Comparison of ENCODE assay signal across 14 mouse cellular contexts in genomic region chr6:123657040-123657439, GRCm38 (mm10). TPM values are rescaled to one million over a fixed set of nuclear protein-coding genes. Genes with fewer than 3 reads are reported as not detected.
DNase-seq lines count a peak whose midpoint lies in the region; ATAC-seq and TF ChIP-seq lines count a peak whose summit lies in the region.
"Had no signal": no experiment of that assay in that cellular context is flagged by ENCODE, and none has a peak within 500 bp of the region (broad histone marks: within the 10 kb centered on the region; RNA-seq: fewer than 3 reads in every experiment).

No protein-coding gene starts in this region.

- no peak overlapping the region for H3K9ac ChIP-seq in liver, embryonic 14.5 days (replicated peaks)
- H3K9ac ChIP-seq: embryonic facial prominence, embryonic 12.5 days; hindbrain, embryonic 15.5 days; midbrain, embryonic 12.5 days had no signal

- no peak overlapping the region for H3K27ac ChIP-seq in gastrocnemius, adult 2 months
- no peak overlapping the region for H3K27ac ChIP-seq in liver, embryonic 14.5 days
- H3K27ac ChIP-seq: embryonic facial prominence, embryonic 12.5 days; hindbrain, embryonic 15.5 days; midbrain, embryonic 12.5 days had no signal

- no peaks in the 10 kb centered on the region for H3K36me3 ChIP-seq in liver, embryonic 14.5 days (replicated peaks; ENCODE audit: control insufficient read depth, insufficient read depth, low read depth)
- H3K36me3 ChIP-seq: embryonic facial prominence, embryonic 12.5 days; hindbrain, embryonic 15.5 days; midbrain, embryonic 12.5 days had no signal

- no peak for TF ChIP-seq EP300 in liver, embryonic 14.5 days (IDR thresholded peaks at IDR 0.05; ENCODE audit: low read depth)

- ATAC-seq in liver, embryonic 14.5 days (ENCODE audit: insufficient read depth) = peak; percentile 35; the same call in 1 of the 2 replicates

- no peaks in the 10 kb centered on the region for H3K27me3 ChIP-seq in liver, embryonic 14.5 days (ENCODE audit: control insufficient read depth, insufficient read depth, low read length)
- H3K27me3 ChIP-seq: embryonic facial prominence, embryonic 12.5 days; hindbrain, embryonic 15.5 days; midbrain, embryonic 12.5 days had no signal

- no peak overlapping the region for H3K4me3 ChIP-seq in gastrocnemius, adult 2 months
- no peak overlapping the region for H3K4me3 ChIP-seq in liver, embryonic 14.5 days (ENCODE audit: insufficient read depth in 1 of 2, low read depth in 2 of 2, low read length in 2 of 2)
- H3K4me3 ChIP-seq: embryonic facial prominence, embryonic 12.5 days; hindbrain, embryonic 15.5 days; midbrain, embryonic 12.5 days had no signal

- H3K4me1 ChIP-seq in liver, embryonic 14.5 days (replicated peaks; ENCODE audit: control insufficient read depth in 2 of 2, insufficient read depth in 2 of 2, low read length in 1 of 2) = no peaks in the 10 kb centered on the region
- H3K4me1 ChIP-seq: embryonic facial prominence, embryonic 12.5 days; hindbrain, embryonic 15.5 days; midbrain, embryonic 12.5 days had no signal

- DNase-seq in gastrocnemius, adult 2 months = no peak
- DNase-seq in gastrocnemius, postnatal 10 days = no peak
- peak; percentile 7 for DNase-seq in left cerebral cortex, adult 11 months (ENCODE audit: low spot score)
- no peak for DNase-seq in left cerebral cortex, postnatal 4 days
- peak; percentile 56 for DNase-seq in ZHBTc4 (ENCODE audit: low read depth, low spot score)
- DNase-seq in liver, embryonic 14.5 days (ENCODE audit: low read depth in 3 of 3, low spot score in 3 of 3) = no peak
- no peak for DNase-seq in adrenal gland, postnatal 10 days
- no peak for DNase-seq in adrenal gland, postnatal 36 days
- DNase-seq: adrenal gland, adult 8-10 months had no signal

- no peak overlapping the region for H3K4me2 ChIP-seq in liver, embryonic 14.5 days (ENCODE audit: low read depth)
- H3K4me2 ChIP-seq: embryonic facial prominence, embryonic 12.5 days; hindbrain, embryonic 15.5 days; midbrain, embryonic 12.5 days had no signal

- 17% methylated on average over 6 of the region's 6 CpGs for WGBS in liver, embryonic 14.5 days (ENCODE audit: insufficient replicate concordance)

- TF ChIP-seq CTCF in gastrocnemius, adult 2 months (IDR thresholded peaks at IDR 0.05) = peak; percentile 24; the same call in 1 of the 2 replicates
- peak; percentile 38; the same call in 1 of the 2 replicates for TF ChIP-seq CTCF in liver, embryonic 14.5 days (IDR thresholded peaks at IDR 0.05; ENCODE audit: low read depth)

- no peaks in the 10 kb centered on the region for H3K9me3 ChIP-seq in liver, embryonic 14.5 days (ENCODE audit: control insufficient read depth, low read length)
- H3K9me3 ChIP-seq: embryonic facial prominence, embryonic 12.5 days; hindbrain, embryonic 15.5 days; midbrain, embryonic 12.5 days had no signal

- intact Hi-C loops in gastrocnemius, adult 2 months (cut with DNase I) = no loop called here
- intact Hi-C loops in left cerebral cortex, postnatal 4 days (cut with DNase I) = no loop called here

RNA-seq across cellular contexts. Expression of gene Vmn2r22, which starts 6.5 kb away (rescaled TPM):
- not detected for total RNA-seq in gastrocnemius, adult 2 months (2021)
- not detected for total RNA-seq in gastrocnemius, postnatal 10 days (2021)
- not detected for total RNA-seq in left cerebral cortex, postnatal 4 days (2021)
- not detected in 2 replicates for polyA plus RNA-seq in liver, embryonic 14.5 days (2012; rRNA removed)
- not detected in 2 replicates for polyA plus RNA-seq in liver, embryonic 14.5 days (2014; fragmentation: Nextera tagmentation; extraction: Ambion mirVana)
- total RNA-seq in adrenal gland, postnatal 10 days (2021) = not detected
- total RNA-seq in adrenal gland, postnatal 36 days (2021) = not detected
- total RNA-seq: adrenal gland, adult 8-10 months had no signal
- polyA plus RNA-seq: embryonic facial prominence, embryonic 12.5 days; hindbrain, embryonic 15.5 days; limb, embryonic 11.5 days; midbrain, embryonic 12.5 days; testis, adult 2 months had no signal

RNA-seq across cellular contexts. Expression of gene Vmn2r23, which starts 45.4 kb away (rescaled TPM):
- not detected for total RNA-seq in gastrocnemius, adult 2 months (2021)
- total RNA-seq in gastrocnemius, postnatal 10 days (2021) = not detected
- not detected for total RNA-seq in left cerebral cortex, postnatal 4 days (2021)
- polyA plus RNA-seq in liver, embryonic 14.5 days (2012; rRNA removed) = not detected in 2 replicates
- not detected in 2 replicates for polyA plus RNA-seq in liver, embryonic 14.5 days (2014; fragmentation: Nextera tagmentation; extraction: Ambion mirVana)
- not detected for total RNA-seq in adrenal gland, postnatal 10 days (2021)
- not detected for total RNA-seq in adrenal gland, postnatal 36 days (2021)
- total RNA-seq: adrenal gland, adult 8-10 months had no signal
- polyA plus RNA-seq: embryonic facial prominence, embryonic 12.5 days; hindbrain, embryonic 15.5 days; limb, embryonic 11.5 days; midbrain, embryonic 12.5 days; testis, adult 2 months had no signal

Comparison
In these comparisons a context has a peak if more than half of its experiments do, and no peak if none do; other contexts are left out.
1. DNase-seq: peak in left cerebral cortex, adult 11 months (single experiment) and ZHBTc4 (single experiment); none in gastrocnemius, adult 2 months (single experiment), gastrocnemius, postnatal 10 days (single experiment), left cerebral cortex, postnatal 4 days (single experiment), liver, embryonic 14.5 days (0 of 3), adrenal gland, postnatal 10 days (single experiment) and adrenal gland, postnatal 36 days (0 of 2).